Mouse (Mus musculus) forebrain, embryonic 16.5 days (tissue): ENCODE results near the gene Rerg. TPM values are rescaled to one million over a fixed set of nuclear protein-coding genes. Genes with fewer than 3 reads are reported as not detected.

Experiments used
- ATAC-seq: fragments of 200-750 bp; cut with Nextera tagmentation; 2 replicates; pipeline ENCODE4 v1.8.0; 2017; ENCODE audit warnings: mild to moderate bottlenecking, moderate library complexity
- H3K27ac ChIP-seq: fragments of 300-500 bp; sonication (generic); 2 replicates; pipeline ENCODE4 v1.5.1; 2014; ENCODE audit warnings: low read length, control low read depth
- H3K27me3 ChIP-seq: fragments of 300-500 bp; sonication (generic); replicated peaks from 2 replicates; pipeline ENCODE4 v1.6.1; 2014; ENCODE audit warnings: low read length; ENCODE audit not compliant: control insufficient read depth, insufficient read depth
- H3K36me3 ChIP-seq: fragments of 300-500 bp; sonication (generic); 2 replicates; pipeline ENCODE4 v1.6.1; 2014; ENCODE audit not compliant: control insufficient read depth, insufficient read depth
- H3K4me1 ChIP-seq: fragments of 300-500 bp; sonication (generic); replicated peaks from 2 replicates; pipeline ENCODE4 v1.6.1; 2014; ENCODE audit warnings: low read length; ENCODE audit not compliant: control insufficient read depth, insufficient read depth
- H3K4me2 ChIP-seq: fragments of 300-500 bp; sonication (generic); 2 replicates; pipeline ENCODE4 v1.6.1; 2014; ENCODE audit warnings: mild to moderate bottlenecking, low read length, control low read depth
- H3K4me3 ChIP-seq: fragments of 300-500 bp; sonication (generic); replicated peaks from 2 replicates; pipeline ENCODE4 v1.5.1; 2014; ENCODE audit warnings: mild to moderate bottlenecking, low read length, control low read depth
- H3K9ac ChIP-seq: fragments of 300-500 bp; sonication (generic); replicated peaks from 2 replicates; pipeline ENCODE4 v1.6.1; 2014; ENCODE audit warnings: low read depth, low read length, control low read depth
- H3K9me3 ChIP-seq: fragments of 300-500 bp; sonication (generic); 2 replicates; pipeline ENCODE4 v1.6.1; 2016; ENCODE audit warnings: low read length; ENCODE audit not compliant: control insufficient read depth
- WGBS: fragments of 180-500 bp; shearing (Covaris S2); extraction: QIAGEN DNeasy Blood & Tissue Kit; methylation state at CpG from one replicate; pipeline ENCODE4 v1.1.7; 2014; 5-methylcytosine and 5-hydroxymethylcytosine counted together
- polyA plus RNA-seq: library from polyadenylated mRNA; unstranded; fragments of >200 nt; fragmentation: Nextera tagmentation; extraction: Ambion mirVana; gene quantifications from 2 replicates; pipeline ENCODE4 v1.2.1, GENCODE M21; 2015

The Rerg gene
- polyA plus RNA-seq = 6.9 and 7.2 TPM in 2 replicates

DNA sequence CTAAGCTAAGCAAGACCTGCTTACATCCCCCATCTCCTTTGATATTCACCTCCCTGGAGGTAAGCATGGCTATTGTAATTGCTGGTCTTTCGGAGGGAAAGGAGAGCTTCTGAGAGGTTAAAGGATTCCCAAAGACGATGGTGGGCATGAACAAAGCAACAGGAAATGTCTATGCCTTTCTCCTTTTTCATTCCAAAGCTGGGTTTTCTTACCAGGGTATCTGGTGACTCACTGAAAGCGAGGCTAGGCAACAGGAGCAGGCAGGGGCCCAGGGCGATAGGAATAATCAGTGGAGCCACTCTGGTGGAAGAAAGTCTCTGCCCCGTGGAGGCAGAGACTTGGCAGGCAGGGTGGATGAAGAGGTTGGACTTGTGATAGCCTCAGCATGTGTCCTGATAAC is at the start of gene Rerg:
Rerg (minus strand) TSS at position 272 of the 400 bp plus-strand sequence.
- Histone ChIP-seq H3K9ac (peak within 1 kb of the TSS; percentile 67), H3K27ac (no peak within 1 kb of the TSS), H3K4me1 (peaks cover 18% of the 10 kb centered on the region), H3K27me3 (peaks cover 8% of the 10 kb centered on the region), H3K4me3 (peak within 1 kb of the TSS; percentile 58), H3K9me3 (no peaks in the 10 kb centered on the region), H3K4me2 (peak within 1 kb of the TSS; percentile 95), H3K36me3 (no peaks in the 10 kb centered on the region)
- ATAC-seq = no peak
- 16% methylated on average over 5 of the region's 5 CpGs for WGBS

- 85% methylated on average over 8 of the region's 8 CpGs for WGBS
- no peak for ATAC-seq
Measured at GRCm38 (mm10) chr6:137217841-137218463, 47.7 kb upstream of the Rerg start.

GRCm38 (mm10) chr6:137211441-137211840 is 41.1 kb upstream of the Rerg start:
- 67% methylated on average over 2 of the region's 2 CpGs for whole genome bisulfite sequencing
- Histone ChIP-seq H3K4me2 (no peak overlapping the region), H3K9ac (no peak overlapping the region), H3K27me3 (no peaks in the 10 kb centered on the region), H3K9me3 (no peaks in the 10 kb centered on the region), H3K4me1 (no peaks in the 10 kb centered on the region), H3K36me3 (no peaks in the 10 kb centered on the region), H3K27ac (no peak overlapping the region), H3K4me3 (no peak overlapping the region)
- ATAC-seq = no peak

More at GRCm38 (mm10) chr6:137217841-137218463, 47.7 kb upstream of the Rerg start:
- Histone ChIP-seq H3K27me3 (no peaks in the 10 kb centered on the region), H3K27ac (no peak overlapping the region), H3K36me3 (no peaks in the 10 kb centered on the region), H3K4me2 (no peak overlapping the region), H3K9me3 (no peaks in the 10 kb centered on the region), H3K4me1 (no peaks in the 10 kb centered on the region), H3K9ac (no peak overlapping the region), H3K4me3 (no peak overlapping the region)

- 93% methylated on average over 10 of the region's 10 CpGs for WGBS
- H3K4me3 ChIP-seq = no peak overlapping the region
Measured at GRCm38 (mm10) chr6:137210991-137211390, 40.7 kb upstream of the Rerg start.

GRCm38 (mm10) chr6:137209992-137210391 is 39.7 kb upstream of the Rerg start:
- Histone ChIP-seq H3K4me3 (no peak overlapping the region), H3K27ac (no peak overlapping the region), H3K9ac (no peak overlapping the region), H3K36me3 (no peaks in the 10 kb centered on the region), H3K4me2 (no peak overlapping the region), H3K4me1 (no peaks in the 10 kb centered on the region), H3K9me3 (no peaks in the 10 kb centered on the region), H3K27me3 (no peaks in the 10 kb centered on the region)
- ATAC-seq = peak; percentile 66; the same call in 1 of the 2 replicates
- WGBS = 60% methylated on average over 8 of the region's 8 CpGs

More at GRCm38 (mm10) chr6:137210991-137211390, 40.7 kb upstream of the Rerg start:
- H3K36me3 ChIP-seq = no peaks in the 10 kb centered on the region
- no peak for ATAC-seq
- H3K4me2 ChIP-seq = no peak overlapping the region
- H3K9ac ChIP-seq = no peak overlapping the region
- H3K4me1 ChIP-seq = no peaks in the 10 kb centered on the region
- H3K27ac ChIP-seq = no peak overlapping the region
- no peaks in the 10 kb centered on the region for H3K9me3 ChIP-seq
- no peaks in the 10 kb centered on the region for H3K27me3 ChIP-seq

DNA sequence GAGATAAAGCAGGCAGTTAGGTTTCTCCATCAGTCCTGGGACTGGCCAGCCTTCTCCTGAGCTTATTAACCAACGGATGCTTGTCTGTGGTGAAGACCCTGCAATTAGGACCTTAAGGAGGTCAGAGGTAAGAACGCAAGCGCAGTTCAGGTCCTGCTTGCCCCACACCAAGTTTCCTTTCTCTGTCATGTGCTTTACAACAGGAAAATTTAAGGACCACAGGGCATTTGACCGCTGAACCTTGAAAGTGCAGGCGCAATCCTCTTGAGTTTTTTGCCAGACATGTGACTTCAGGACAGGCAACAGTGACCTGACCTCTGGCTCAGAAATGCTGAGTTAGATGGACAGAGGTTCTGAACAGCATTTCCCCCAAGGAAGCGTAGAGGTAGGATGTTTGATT is 36.8 kb upstream of the Rerg start:
- H3K36me3 ChIP-seq = no peaks in the 10 kb centered on the region
- no peaks in the 10 kb centered on the region for H3K4me1 ChIP-seq
- H3K9me3 ChIP-seq = no peaks in the 10 kb centered on the region
- H3K4me3 ChIP-seq = no peak overlapping the region
- ATAC-seq = no peak
- WGBS = 98% methylated on average over 6 of the region's 6 CpGs
- H3K27ac ChIP-seq = no peak overlapping the region
- H3K27me3 ChIP-seq = no peaks in the 10 kb centered on the region
- H3K9ac ChIP-seq = no peak overlapping the region
- no peak overlapping the region for H3K4me2 ChIP-seq

DNA sequence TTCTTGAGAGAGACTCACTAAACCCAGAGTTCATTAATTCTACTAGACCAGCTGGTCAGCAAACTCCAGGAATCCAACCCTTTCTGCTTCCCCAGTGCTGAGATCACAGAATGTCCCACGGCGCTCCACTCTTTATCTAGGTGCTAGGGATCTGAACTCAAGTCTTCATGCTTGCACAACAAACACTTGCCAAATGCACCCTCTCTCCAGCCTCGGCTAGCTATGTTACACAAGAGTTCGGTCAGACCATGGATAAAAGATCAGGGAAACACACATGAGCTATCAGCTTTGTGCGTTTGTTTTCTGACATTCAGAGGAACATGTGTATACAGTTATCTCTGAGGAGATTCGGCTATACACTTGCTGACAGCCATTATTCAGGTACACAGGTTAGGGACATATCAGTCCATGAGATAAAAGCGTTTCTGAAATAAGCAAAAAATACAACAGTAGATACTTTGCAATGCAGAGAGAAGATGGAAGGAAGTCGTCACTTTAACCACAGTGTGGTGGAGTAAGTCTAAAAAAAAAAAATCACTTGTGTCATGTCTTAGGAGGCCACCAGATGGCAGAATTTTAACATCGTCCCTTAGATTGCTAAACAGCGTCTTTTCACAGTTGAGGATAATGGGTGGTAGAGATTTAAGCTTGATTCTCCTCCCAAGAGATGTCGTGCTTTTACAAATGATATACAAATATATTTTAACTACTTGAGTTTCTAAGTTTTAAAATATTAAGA is 35.5 kb upstream of the Rerg start:
- Histone ChIP-seq H3K4me2 (no peak overlapping the region), H3K9me3 (no peaks in the 10 kb centered on the region), H3K4me1 (no peaks in the 10 kb centered on the region), H3K9ac (no peak overlapping the region), H3K4me3 (no peak overlapping the region), H3K36me3 (no peaks in the 10 kb centered on the region), H3K27me3 (no peaks in the 10 kb centered on the region), H3K27ac (no peak overlapping the region)
- WGBS = 55% methylated on average over 11 of the region's 11 CpGs
- peak; percentile 67 for ATAC-seq

- no peaks in the 10 kb centered on the region for H3K36me3 ChIP-seq
- WGBS = 93% methylated on average over 4 of the region's 4 CpGs
- no peak overlapping the region for H3K9ac ChIP-seq
- no peaks in the 10 kb centered on the region for H3K27me3 ChIP-seq
- ATAC-seq = no peak
- no peak overlapping the region for H3K4me2 ChIP-seq
- H3K27ac ChIP-seq = no peak overlapping the region
- H3K4me3 ChIP-seq = no peak overlapping the region
- H3K4me1 ChIP-seq = no peaks in the 10 kb centered on the region
- no peaks in the 10 kb centered on the region for H3K9me3 ChIP-seq
Measured at GRCm38 (mm10) chr6:137202661-137203060, 32.4 kb upstream of the Rerg start.

- Histone ChIP-seq H3K27me3 (no peaks in the 10 kb centered on the region), H3K9ac (no peak overlapping the region), H3K27ac (no peak overlapping the region), H3K9me3 (no peaks in the 10 kb centered on the region), H3K4me1 (no peaks in the 10 kb centered on the region), H3K36me3 (no peaks in the 10 kb centered on the region), H3K4me2 (no peak overlapping the region), H3K4me3 (no peak overlapping the region)
- WGBS = 70% methylated on average over 7 of the region's 7 CpGs
- ATAC-seq = no peak
Measured at GRCm38 (mm10) chr6:137201578-137201977, 31.3 kb upstream of the Rerg start.
